Mouse (Mus musculus) thymus, adult 2 months (tissue): Measurements from ENCODE around the gene Npas2. TPM values are rescaled to one million over a fixed set of nuclear protein-coding genes. Genes with fewer than 3 reads are reported as not detected.

Experiments used
- DNase-seq: peaks from one replicate; pipeline ENCODE4 v3.0.0; 2021
- H3K27ac ChIP-seq: fragments of 200-500 bp; 2 replicates; pipeline ENCODE4 v1.5.1; 2012; ENCODE audit warnings: low read length, control low read depth; ENCODE audit not compliant: control insufficient read depth, insufficient read depth
- H3K27me3 ChIP-seq: fragments of 200-500 bp; 2 replicates; pipeline ENCODE4 v1.6.1; 2012; ENCODE audit warnings: mild to moderate bottlenecking, low read length, moderate library complexity, mixed read lengths; ENCODE audit not compliant: control insufficient read depth, insufficient read depth
- H3K36me3 ChIP-seq: fragments of 200-500 bp; 2 replicates; pipeline ENCODE4 v1.6.1; 2012; ENCODE audit warnings: mild to moderate bottlenecking, low read length, moderate library complexity; ENCODE audit not compliant: control insufficient read depth, insufficient read depth
- H3K4me1 ChIP-seq: fragments of 200-500 bp; replicated peaks from 2 replicates; pipeline ENCODE4 v1.6.1; 2012; ENCODE audit warnings: low read length; ENCODE audit not compliant: control insufficient read depth, insufficient read depth
- H3K4me3 ChIP-seq: fragments of 200-500 bp; 2 replicates; pipeline ENCODE4 v1.5.1; 2012; ENCODE audit warnings: mild to moderate bottlenecking, low read length, control low read depth, moderate library complexity; ENCODE audit not compliant: control insufficient read depth, insufficient read depth
- CTCF ChIP-seq: fragments of 200-500 bp; IDR thresholded peaks from 2 replicates; pipeline ENCODE4 v1.5.1; 2012; ENCODE audit warnings: mild to moderate bottlenecking, control low read depth, low read length, moderate library complexity, borderline replicate concordance; ENCODE audit not compliant: control insufficient read depth, poor library complexity, insufficient read depth; ENCODE audit errors: extremely low read depth
- POLR2A ChIP-seq: fragments of 200-500 bp; IDR thresholded peaks from 2 replicates; pipeline ENCODE4 v1.6.1; 2012; ENCODE audit warnings: mild to moderate bottlenecking, low read length, control low read depth, moderate library complexity; ENCODE audit not compliant: control insufficient read depth, poor library complexity, insufficient read depth; ENCODE audit errors: extremely low read depth
- WGBS: fragments of 180-500 bp; shearing (Covaris S2); methylation state at CpG from one replicate; pipeline ENCODE4 v1.1.7; 2018; 5-methylcytosine and 5-hydroxymethylcytosine counted together
- polyA plus RNA-seq: library from polyadenylated mRNA; depleted of rRNA; stranded (reverse); fragments of >200 nt; gene quantifications from 2 replicates; pipeline ENCODE4 v1.2.3, GENCODE M21; 2012

Npas2 gene
- polyA plus RNA-seq, 1 experiment = 6.9 TPM

- H3K27me3 ChIP-seq = no peaks in the 10 kb centered on the region
- no peak overlapping the region for H3K4me3 ChIP-seq
- no peak for DNase-seq
- no peak for TF ChIP-seq POLR2A
- no peak for TF ChIP-seq CTCF
- H3K4me1 ChIP-seq = no peaks in the 10 kb centered on the region
- 90% methylated on average over 8 of the region's 8 CpGs for WGBS
- no peaks in the 10 kb centered on the region for H3K36me3 ChIP-seq
- no peak overlapping the region for H3K27ac ChIP-seq
Observed at GRCm38 (mm10) chr1:39256513-39257330, 63.2 kb downstream of the Npas2 start.

GRCm38 (mm10) chr1:39257331-39257594, 63.7 kb downstream of the Npas2 start:
- no peak overlapping the region for H3K4me3 ChIP-seq
- H3K27me3 ChIP-seq = no peaks in the 10 kb centered on the region
- no peak overlapping the region for H3K27ac ChIP-seq
- TF ChIP-seq POLR2A = no peak
- TF ChIP-seq CTCF = no peak
- no peak for DNase-seq
- H3K4me1 ChIP-seq = no peaks in the 10 kb centered on the region
- no peaks in the 10 kb centered on the region for H3K36me3 ChIP-seq
- WGBS = 83% methylated on average over 3 of the region's 3 CpGs

DNA sequence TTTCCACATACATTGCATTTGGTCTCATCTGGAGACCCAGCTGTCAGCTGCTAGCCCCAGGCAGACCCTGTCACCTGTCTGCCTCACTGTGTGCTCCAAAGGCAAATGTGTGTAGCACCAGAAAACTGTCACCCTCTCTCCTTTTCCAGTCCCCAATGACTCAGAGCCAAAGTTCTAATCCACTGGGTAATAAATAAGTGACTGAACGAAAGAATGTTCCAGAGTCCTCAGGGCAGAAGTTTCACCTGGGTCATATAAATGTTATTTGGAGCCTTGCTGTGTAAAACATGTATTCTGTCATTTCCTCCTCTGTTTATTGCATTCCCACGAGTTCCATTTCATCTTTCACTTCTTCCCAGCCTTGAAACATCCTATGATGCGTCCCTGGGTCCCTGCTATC, 66.1 kb downstream of the Npas2 start:
- Histone ChIP-seq H3K4me3 (no peak overlapping the region), H3K36me3 (no peaks in the 10 kb centered on the region), H3K27ac (no peak overlapping the region), H3K4me1 (no peaks in the 10 kb centered on the region), H3K27me3 (no peaks in the 10 kb centered on the region)
- WGBS = 84% methylated on average over 3 of the region's 3 CpGs
- no peak for TF ChIP-seq POLR2A
- no peak for TF ChIP-seq CTCF
- DNase-seq = no peak

DNA sequence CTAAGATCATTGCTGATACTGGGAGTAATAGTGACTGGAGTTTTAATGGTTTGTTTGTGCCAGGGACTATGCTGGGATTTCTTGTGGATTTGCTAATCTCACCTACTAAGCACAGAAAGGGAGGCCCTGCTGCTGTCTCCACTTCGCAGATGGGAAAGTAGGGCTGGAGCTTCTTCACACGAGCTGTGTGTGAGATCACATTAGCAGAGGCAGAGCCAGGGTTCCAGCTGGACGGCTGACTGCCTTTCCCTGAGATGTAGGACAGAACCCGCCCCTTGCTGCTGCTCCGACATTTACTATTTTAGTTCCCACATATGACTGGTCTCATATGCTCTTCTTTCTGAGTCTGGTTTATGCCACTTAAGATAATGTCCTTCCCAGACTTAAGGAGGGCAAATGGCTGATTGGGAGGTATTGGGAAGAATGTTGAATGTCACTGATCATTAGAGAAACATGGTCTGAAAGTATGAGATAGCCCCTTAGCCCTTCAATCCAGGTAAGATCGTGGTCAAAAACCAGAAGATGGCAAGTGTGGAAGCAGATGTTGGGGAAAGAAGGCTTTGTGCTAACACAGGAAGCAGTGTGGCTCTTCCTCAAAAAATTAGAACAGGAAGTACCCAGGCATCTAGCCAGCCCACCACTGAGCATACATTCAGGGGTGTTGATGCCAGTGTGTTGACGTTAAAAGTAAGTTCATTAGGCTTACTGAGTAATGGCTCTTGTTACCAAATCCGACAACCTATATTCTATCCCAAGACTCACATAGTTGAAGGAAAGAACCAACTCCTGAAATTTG, 66.8 kb downstream of the Npas2 start:
- Histone ChIP-seq H3K4me3 (no peak overlapping the region), H3K27ac (no peak overlapping the region), H3K36me3 (no peaks in the 10 kb centered on the region), H3K4me1 (no peaks in the 10 kb centered on the region), H3K27me3 (no peaks in the 10 kb centered on the region)
- TF ChIP-seq POLR2A = no peak
- no peak for TF ChIP-seq CTCF
- DNase-seq = no peak
- WGBS = 71% methylated on average over 8 of the region's 8 CpGs

- no peak for TF ChIP-seq CTCF
- no peak for TF ChIP-seq POLR2A
- no peaks in the 10 kb centered on the region for H3K27me3 ChIP-seq
- H3K4me3 ChIP-seq = no peak overlapping the region
- H3K36me3 ChIP-seq = no peaks in the 10 kb centered on the region
- 96% methylated on average over 9 of the region's 9 CpGs for WGBS
- DNase-seq = no peak
- H3K4me1 ChIP-seq = no peaks in the 10 kb centered on the region
- no peak overlapping the region for H3K27ac ChIP-seq
Observed at GRCm38 (mm10) chr1:39266843-39267512, 73.4 kb downstream of the Npas2 start.

DNA sequence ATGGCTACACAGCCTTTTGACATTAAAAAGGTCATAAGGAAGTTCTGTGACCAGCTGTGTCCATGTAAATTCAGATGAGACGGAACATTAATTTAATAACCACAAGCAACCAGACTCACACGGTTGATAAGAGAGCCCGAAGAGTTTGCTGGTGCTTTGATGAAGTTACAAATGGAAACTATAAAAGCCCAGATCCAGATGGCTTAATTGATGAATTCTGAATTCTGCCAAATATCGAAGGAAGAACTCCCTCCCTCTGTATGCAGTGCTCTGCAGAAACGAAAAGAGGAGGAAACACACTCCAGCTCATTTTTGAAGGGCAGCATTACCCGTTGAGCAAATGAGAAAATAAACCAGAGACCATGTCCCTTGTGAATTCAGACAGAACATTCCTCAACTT, 79.4 kb downstream of the Npas2 start:
- TF ChIP-seq POLR2A = no peak
- TF ChIP-seq CTCF = no peak
- Histone ChIP-seq H3K27ac (no peak overlapping the region), H3K36me3 (no peaks in the 10 kb centered on the region), H3K27me3 (no peaks in the 10 kb centered on the region), H3K4me1 (no peaks in the 10 kb centered on the region), H3K4me3 (no peak overlapping the region)
- 64% methylated on average over 6 of the region's 6 CpGs for WGBS
- DNase-seq = no peak
